Mouse (Mus musculus) heart, postnatal 4 days (tissue): ENCODE data around the gene Grm5. TPM values are rescaled to one million over a fixed set of nuclear protein-coding genes. Genes with fewer than 3 reads are reported as not detected.

ENCODE experiments used
- DNase-seq: peaks from one replicate; pipeline ENCODE4 v3.0.0; 2021
- total RNA-seq, 2 experiments: library from RNA; stranded (reverse); gene quantifications; 2 replicates each; pipeline ENCODE4 v1.2.3; 2021

Grm5 gene
- not detected for total RNA-seq

DNA sequence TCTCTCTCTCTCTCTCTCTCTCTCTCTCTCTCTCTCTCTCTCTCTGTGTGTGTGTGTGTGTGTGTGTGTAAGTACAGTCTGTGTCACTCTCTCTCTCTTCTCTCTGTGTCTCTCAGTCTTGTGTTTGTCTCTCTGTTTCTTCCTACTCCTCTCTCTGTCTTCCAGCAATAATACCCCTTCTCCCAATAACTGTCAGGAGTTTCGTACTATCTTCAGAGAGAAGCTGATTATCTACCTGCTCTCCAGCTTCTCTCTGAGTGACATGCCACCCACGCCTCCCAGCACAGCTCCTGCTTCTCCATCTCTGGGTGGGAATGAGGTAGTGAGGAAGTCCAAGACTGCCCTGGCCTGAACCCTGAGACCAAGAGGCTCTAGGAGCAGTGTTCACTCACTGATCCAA lies at the start of gene Grm5:
TSS of gene Grm5 (plus strand) at position 301 of the 400 bp plus-strand sequence.
- no peak for DNase-seq

DNA sequence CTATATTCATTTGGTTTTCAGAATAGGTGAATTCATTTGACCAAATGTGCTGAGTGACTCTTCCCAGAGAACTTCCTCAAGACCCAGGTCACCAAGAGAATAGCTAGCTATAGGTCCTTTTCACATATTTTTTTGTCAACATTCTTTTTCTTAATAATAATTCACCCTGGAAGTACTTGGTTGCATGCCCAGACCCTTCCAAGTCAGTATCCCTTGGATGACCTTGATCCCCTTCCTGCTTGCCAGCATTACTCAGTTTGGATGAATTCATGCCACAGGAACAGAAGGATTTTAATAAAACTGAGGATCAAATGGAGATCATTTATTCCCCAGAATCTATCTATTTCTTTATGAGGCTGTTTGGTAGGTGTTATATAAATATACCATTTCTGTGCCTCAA lies 44.9 kb upstream of the Grm5 start:
- DNase-seq: no peak

DNA sequence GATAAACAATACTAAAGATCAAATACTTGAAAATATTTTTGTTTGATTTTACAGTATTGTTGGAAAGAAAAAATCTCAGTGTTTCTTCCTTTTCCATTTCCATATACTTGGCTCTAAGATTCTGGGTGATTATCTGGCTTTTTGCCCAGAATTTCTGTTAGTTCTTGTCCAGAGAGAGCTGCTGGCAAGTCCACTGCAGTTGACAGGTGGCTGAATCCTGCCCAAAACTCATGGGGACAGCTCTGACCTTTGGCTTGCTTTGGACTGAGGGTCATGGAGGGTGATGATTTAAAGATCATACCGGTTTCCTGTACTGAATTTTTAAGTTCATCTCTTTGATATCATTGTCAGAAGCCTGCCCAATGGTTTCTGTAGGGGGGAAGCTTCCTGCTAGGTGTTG lies 18.7 kb upstream of the Grm5 start:
- DNase-seq: peak; percentile 22

DNA sequence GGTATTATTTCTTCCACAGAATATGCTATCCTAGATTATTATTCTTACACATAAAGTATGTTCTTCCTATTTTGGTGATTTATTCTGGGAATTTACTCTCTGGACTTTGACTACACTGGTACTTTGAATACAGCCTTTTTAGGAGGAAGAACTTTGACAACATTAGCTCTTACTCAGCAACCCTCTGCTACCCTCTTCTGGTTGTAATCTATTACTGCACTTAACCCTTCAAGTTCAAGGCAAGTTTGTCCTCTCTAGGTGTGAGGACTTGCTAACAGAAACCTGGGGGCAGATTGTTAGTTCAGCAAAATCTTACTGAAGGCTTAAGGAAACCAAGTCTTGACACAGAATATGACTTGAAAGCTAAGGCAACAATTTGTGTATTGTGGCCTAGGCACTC lies 17.5 kb upstream of the Grm5 start:
- no peak for DNase-seq

DNA sequence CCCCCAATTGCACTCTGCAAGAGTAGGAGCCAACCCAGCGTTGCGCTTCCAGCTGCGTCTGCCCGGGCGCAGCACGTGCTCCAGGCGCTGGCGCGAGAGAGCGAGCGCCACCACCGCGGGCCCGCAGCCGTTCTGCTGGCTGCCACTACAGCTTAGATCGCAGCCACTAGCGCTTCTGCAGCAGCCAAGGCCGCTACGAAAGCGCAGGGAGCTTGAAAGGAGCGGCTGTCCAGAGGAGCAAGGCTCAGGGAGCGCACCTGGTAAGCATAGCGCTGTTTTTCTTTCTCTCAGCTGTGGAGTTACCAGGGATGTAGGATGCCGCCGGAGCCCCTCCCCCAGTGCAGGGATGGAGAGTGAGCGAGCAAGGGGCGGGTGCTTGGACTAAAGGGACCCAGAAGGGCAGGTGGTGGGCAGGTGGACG lies 323 bp downstream of the Grm5 start:
- no peak for DNase-seq

GRCm38 (mm10) chr7:87586271-87586937 lies 2.4 kb downstream of the Grm5 start:
- DNase-seq: no peak

GRCm38 (mm10) chr7:87587976-87588375 lies 4.0 kb downstream of the Grm5 start:
- no peak for DNase-seq

DNA sequence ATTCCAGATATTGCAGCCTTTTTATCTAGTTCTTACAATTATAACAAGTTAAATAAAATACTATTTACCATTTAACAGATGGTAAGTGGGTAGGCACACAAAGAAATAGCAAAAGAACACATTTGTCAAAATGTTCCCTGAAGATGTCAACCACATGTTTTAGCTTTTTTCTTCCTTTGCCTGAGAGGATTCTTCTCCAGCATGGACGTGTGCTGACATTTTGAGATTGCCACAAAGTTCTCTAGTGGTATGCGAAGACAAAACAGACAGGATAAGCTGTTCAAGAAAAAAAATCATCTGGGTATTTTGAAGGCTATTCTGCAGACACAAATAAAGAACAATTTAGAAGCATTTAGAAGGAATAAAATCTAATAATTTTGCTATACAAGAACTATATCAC lies 42.3 kb downstream of the Grm5 start:
- no peak for DNase-seq

DNA sequence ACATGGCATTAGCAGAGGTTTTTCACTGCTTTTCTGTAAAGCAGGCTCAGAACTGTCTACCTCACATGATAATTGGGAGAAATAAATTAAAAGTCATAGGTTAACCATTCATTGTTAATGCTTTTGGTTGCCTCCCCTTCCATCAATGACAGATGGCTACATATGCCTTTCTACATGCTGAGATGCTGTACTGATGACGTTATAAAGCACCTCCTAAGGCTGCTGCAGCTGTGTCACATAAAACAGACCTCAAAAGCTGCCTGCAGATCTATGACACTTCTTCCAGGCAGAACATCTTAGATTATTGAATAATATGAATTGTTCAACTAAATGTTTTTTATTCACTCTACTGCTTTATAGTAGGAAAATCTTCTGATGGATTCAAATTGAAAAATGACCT lies 51.6 kb downstream of the Grm5 start:
- DNase-seq: no peak

DNA sequence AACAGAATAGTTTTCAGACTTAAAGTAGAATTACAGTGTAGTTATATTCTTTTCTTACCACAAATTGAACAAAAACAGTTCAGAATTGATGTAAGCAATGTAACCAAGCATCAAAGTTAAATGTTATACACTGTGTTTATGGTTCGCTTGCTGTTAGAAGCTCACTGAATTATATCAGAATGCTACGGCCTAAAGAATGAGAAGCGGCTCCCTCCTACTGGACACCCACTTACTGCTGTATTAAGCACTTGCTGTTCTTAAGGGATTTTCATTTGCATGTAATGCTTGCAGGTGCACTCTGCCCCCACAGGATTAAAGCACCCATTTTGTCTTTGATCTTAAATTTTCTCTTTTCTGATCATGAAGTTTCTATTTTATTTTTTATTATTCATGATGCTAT lies 66.6 kb downstream of the Grm5 start:
- no peak for DNase-seq

- no peak for DNase-seq
Observed at GRCm38 (mm10) chr7:87661794-87662193, 77.8 kb downstream of the Grm5 start.

DNA sequence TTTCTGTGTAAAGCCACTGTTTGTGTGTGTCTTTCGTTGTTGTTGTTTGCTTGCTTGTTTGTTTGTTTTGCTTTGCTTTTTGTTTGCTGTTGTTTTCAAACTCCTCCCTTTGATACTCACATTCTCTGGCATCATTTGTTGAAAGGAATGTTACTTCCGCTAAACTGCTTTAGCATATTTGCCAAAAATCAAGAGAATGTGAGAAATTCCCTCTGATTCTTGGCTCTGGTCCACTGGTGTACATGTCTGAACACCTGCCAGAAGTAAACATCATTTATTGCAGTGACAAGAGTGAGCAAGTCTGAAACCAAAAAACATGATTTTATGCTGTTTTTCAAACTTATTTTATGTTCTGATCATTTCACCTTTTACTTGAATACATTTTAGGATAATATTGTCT lies 80.1 kb downstream of the Grm5 start:
- DNase-seq: no peak

DNA sequence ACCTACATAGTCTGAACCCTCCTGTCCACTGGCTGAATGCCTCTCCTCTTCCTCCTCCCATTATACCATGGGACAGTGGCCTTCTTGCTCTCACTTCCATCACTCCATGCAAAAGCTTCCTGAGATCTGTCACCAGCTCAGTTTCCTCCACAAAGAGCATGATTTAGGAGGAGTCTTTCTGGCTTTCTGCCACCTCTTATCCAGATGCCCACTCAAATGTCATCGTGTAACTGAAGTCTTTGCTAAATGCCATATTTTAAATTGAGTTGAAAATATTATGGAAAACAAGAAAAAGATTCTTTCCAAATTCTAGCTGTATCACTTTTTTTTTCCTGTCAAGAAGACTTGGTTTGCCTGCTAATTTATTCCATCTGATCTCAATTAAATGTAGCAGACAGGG lies 132.4 kb downstream of the Grm5 start:
- no peak for DNase-seq

DNA sequence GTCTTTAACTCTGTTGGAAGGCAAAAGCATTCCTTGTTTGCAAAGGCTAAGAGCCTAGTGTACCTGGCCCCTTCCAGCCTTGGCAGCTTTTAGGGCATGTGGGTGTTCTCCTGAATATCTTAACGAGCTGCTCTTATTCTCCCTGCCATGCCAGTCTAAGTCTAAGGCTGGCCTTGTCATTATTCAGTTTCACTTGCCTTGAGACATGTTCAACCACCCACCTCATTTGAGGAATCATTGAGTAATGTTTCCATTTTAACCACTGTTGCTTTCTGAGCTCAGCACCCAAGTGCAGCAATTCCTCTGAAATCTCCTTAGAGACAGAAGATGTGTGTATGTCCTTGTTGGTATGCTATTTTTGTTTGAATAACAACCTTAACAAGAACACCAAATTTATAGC lies 134.7 kb downstream of the Grm5 start:
- DNase-seq: no peak

DNA sequence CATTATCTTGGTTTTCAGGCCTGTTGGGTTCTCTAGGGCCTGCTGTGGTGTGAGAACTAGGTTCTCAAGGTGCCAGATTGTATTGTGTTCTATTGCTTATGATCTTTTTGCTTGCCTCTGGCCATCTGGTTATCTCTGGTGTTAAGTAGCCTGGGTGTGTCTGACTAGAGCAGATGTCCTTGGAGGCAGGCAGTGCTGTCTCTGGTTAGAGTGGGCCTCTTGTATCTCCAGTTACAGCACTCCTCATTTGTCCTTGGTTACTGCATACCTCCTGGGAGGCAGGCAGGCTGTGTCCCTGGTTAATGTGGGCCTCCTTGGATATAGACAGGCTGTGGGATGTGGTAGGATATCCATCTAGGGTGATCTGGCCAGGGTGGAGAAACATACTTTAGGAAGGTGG lies 150.5 kb downstream of the Grm5 start:
- DNase-seq: no peak

DNA sequence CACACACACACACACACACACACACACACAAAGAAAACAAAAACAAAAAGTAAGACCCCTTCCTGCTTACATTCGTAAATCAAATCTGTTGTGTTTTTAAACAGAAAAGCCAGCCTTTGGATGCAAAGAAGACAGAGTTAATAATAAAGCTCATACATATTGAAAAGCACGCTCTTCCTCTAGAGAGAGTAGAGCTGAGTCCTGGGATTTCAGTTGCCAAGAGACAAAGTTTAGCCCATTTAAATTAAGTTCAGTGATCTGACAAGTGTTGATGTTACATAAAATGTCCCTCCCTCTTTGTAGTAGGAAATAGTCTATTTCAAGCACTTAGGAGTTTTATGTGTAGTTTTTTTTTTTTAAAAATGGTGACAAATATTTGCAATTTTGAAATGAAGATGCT lies 178.0 kb downstream of the Grm5 start:
- no peak for DNase-seq

- DNase-seq: no peak
Observed at GRCm38 (mm10) chr7:87762376-87762775, 178.4 kb downstream of the Grm5 start.

DNA sequence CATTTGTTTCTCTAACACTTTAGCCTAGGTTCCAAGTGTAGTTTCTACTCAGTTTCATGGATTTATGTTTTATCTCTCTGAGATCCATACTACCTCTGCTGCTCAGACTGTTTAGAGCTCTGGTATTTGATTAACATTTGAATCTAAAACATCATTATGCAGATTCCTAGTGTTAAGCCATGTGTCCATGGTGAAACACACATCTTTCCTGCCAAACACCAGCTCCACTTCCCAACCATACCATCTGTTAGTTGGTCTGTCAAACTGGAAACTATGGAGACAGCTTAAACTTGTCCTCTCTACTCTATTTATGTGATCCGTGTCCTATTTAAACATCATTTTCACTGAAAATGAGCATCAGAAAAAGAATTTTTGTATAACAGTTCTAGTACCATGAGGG lies 203.6 kb downstream of the Grm5 start:
- no peak for DNase-seq

DNA sequence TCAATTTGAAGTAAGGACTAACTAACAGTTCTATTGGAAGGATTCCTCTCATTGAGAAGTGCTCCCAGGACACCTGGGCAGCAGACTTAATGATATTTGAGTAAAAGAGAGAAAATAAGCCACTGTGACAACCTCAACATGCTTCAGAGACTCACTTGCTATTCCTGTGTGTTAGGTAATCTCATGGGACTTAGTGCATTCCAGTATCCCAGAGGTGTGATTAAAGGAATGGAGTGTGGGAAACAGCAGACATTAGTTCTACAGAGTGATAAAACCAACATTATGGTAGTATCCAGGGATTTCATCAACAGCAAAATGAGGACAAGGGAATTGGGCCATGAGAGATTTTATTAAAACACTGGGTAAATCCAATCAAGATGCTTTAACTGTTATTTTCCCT lies 205.0 kb downstream of the Grm5 start:
- DNase-seq: no peak

DNA sequence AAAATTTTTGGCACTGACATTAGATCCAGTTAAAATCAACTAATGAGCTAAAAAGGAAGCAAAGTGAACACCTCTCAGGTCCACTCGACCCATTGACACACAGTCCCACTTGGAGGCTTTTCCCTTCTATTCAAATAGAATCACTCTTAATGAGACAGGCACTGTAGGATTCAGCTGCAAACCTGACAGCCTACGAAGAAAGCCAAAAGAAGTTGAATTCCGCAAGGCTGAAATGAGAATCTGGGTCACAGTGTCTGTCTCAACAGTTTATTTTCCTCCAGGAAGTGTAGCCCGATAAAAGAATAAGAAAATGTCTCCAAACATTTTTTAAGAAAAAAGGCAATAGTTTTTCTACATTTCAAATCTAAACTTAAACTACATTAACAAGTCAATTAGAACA lies 209.9 kb downstream of the Grm5 start:
- no peak for DNase-seq

- DNase-seq: no peak
Observed at GRCm38 (mm10) chr7:87824898-87825297, 240.9 kb downstream of the Grm5 start.

GRCm38 (mm10) chr7:87834669-87835068 lies 250.7 kb downstream of the Grm5 start:
- DNase-seq: no peak

- DNase-seq: no peak
Observed at GRCm38 (mm10) chr7:87838579-87838978, 254.6 kb downstream of the Grm5 start.

GRCm38 (mm10) chr7:87843496-87843895 lies 259.5 kb downstream of the Grm5 start:
- no peak for DNase-seq

- no peak for DNase-seq
Observed at GRCm38 (mm10) chr7:87846082-87846481, 262.1 kb downstream of the Grm5 start.
